Mouse (Mus musculus) adrenal gland (tissue): ENCODE measurements around the gene Cyp4a12b.
"Not testable (repeated sequence)": the region's sequence is repeated elsewhere in the genome, so short reads cannot be mapped to it uniquely, and the experiment has no call there.

ENCODE experiments used
- intact Hi-C: fragments of 180-260 bp; cut with DNase I; formaldehyde crosslinking; loops from one replicate; pipeline ENCODE4 v1.15.1; 2025
- long read RNA-seq, 2 experiments: library from polyadenylated mRNA; unstranded; transcript quantifications; one replicate each; pipeline ENCODE4 v2.0.0; 2020; ENCODE audit warnings: borderline replicate concordance in 1 of 2; ENCODE audit not compliant: insufficient replicate concordance in 1 of 2

The Cyp4a12b gene
- long read RNA-seq, experiment 1, result 0 reads
- long read RNA-seq, experiment 2, result 0 reads

DNA sequence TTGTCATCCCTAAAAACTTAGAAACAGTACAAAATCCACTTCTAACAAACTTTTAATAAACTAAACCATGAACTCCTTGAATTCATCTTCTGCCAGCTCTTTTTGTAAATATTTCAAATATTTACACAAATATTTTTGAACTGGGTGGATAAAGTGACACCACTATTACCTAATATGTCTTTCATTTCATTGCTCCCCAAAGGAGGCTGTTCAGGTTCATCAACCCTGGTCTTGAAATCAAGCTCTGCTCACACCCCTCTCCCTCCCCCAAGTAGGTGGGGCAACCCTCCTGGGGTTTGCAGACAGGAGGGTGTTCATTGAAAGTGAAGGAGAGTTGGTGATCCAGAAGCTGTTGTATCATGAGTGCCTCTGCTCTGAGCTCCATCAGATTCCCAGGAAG is at the start of gene Cyp4a12b:
TSS of gene Cyp4a12b (plus strand) at position 301 of the 400 bp plus-strand sequence.
- intact Hi-C loops, result not testable (repeated sequence)

DNA sequence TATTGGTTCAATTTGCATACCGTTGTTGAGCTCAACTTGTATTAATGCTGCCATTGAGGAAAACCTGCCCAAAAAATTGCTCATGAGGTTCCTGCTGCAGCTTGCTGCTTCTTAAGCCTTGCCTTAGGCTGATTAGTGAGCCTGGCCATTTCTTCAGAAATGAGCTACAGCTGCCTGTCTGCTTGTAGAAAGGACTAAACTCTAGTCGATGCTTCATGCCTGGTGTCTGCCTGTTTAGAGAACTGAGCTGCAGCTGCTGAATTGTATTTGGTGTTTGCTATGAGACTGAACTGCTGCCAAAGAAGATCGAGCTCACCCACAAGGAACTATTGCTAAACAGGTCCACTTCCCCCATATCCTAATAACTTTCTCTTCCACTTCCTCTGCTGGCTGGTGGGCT is 45.8 kb upstream of the Cyp4a12b start:
- intact Hi-C loops, result loop anchor here (10.0 kb wide), 1 partner anchor 339 kb away; no protein-coding TSS in a partner anchor

DNA sequence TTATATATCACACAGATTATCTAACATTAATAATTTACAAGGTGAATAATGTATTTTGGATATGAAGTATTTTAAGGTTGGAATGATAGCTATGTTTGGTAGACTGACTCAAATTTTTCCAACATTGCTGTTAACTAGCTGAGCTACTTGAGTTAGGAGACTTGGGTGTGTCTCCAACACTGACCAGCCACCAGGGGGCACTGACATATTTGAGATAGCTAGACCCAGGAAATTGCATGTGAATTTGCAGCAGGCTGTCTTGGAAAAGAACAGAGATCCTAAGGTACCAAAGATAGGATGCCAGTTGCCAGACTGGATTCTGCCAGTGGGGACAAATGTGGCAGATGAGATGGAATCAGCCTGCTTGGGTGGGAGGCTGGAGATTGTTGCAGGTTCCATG is 43.4 kb upstream of the Cyp4a12b start:
- intact Hi-C loops, result loop anchor here (10.0 kb wide), 1 partner anchor 337 kb away; no protein-coding TSS in a partner anchor

DNA sequence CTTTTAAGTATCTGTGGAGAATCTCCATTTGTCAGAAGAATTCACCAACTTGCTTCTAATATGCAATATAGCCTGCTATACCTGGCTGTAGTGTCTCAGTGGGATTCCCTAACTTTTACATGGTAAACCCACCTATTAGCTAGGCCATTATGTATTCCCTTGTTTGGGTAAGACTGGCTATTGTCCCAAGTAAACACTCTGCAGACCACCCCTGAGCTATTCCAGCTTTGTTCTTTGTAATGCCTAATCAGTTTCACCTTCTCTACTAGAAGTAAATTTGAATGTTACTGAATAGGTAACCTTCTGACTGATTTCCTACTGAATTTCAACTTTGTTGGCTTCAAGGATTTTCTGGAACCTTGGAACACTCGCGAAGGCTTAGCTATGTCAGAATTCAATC is 15.2 kb upstream of the Cyp4a12b start:
- intact Hi-C loops, result not testable (repeated sequence)

DNA sequence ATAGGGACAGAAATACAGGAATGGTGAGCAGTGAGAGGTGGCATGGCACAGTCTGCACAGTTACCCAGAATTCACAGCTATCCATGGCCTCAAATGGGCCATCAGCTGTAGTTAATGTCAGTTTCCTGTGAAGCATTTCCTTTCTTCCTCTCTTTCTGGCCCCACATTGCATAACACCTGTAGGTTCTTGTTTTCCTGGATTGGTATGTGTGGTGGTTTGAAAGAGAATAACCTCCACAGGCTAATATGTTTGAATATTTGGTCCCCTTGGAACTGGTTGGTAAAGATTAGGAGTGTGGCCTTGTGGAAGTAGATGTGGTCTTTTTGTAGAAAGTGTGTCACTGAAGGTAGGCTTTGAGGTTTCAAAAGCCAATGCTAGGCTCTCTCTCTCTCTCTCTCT is 14.5 kb upstream of the Cyp4a12b start:
- intact Hi-C loops, result not testable (repeated sequence)

DNA sequence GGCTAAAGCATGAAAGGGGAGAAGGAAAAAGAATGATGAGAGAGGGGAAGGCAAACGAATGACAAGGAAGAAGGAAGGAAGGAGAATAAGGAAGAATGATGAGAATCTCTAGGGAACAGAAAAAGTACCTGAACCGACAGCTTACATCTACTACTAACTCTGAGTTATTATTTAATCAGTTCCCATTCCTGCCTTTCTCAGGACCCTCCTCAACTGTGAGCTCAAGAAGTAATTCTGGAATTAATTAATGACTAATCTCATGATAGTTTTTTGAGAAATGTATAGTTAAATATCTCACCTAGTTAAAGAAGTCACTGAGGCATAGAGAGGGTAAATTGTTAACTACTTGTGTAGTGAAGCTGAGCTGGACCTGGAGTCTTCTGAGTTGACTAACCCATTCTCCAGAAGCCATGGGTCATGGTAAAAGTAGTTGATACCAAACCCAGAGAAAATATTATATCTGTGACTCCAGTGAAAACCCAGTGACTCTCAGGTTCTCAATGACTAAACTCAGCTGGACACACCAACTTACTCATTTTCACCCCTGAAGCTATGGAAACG is 39.2 kb downstream of the Cyp4a12b start:
- intact Hi-C loops, result no loop called here

DNA sequence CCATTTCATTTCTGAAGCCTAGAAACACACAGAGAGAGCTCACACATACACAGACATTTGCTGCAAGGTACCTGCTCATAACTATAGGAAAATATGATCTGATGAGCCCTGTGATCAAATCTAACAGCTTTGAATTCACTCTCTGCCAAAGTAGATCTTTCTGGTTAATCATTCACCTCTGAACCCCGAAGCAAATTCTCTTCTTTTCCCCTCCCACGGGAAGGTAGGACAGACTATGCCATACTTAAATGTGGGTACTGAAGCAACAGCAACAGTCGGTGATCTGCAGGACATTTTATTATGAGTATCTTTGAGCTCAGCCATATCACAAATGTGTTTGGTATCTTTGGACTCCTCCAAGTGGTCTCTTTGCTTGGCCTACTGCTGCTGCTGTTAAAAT is 40.9 kb downstream of the Cyp4a12b start, which contains the start of gene Cyp4a30b:
TSS of gene Cyp4a30b (plus strand) at position 301 of the 400 bp plus-strand sequence.
- intact Hi-C loops, result no loop called here

DNA sequence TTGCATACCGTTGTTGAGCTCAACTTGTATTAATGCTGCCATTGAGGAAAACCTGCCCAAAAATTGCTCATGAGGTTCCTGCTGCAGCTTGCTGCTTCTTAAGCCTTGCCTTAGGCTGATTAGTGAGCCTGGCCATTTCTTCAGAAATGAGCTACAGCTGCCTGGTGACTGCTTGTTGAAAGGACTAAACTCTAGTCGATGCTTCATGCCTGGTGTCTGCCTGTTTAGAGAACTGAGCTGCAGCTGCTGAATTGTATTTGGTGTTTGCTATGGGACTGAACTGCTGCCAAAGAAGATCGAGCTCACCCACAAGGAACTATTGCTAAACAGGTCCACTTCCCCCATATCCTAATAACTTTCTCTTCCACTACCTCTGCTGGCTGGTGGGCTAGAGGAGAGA is 62.2 kb downstream of the Cyp4a12b start:
- intact Hi-C loops, result not testable (repeated sequence)

DNA sequence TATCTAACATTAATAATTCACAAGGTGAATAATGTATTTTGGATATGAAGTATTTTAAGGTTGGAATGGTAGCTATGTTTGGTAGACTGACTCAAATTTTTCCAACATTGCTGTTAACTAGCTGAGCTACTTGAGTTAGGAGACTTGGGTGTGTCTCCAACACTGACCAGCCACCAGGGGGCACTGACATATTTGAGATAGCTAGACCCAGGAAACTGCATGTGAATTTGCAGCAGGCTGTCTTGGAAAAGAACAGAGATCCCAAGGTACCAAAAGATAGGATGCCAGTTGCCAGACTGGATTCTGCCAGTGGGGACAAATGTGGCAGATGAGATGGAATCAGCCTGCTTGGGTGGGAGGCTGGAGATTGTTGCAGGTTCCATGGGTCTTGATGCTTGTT is 64.6 kb downstream of the Cyp4a12b start:
- intact Hi-C loops, result loop anchor here (1.0 kb wide), 1 partner anchor 235 kb away; no protein-coding TSS in a partner anchor

DNA sequence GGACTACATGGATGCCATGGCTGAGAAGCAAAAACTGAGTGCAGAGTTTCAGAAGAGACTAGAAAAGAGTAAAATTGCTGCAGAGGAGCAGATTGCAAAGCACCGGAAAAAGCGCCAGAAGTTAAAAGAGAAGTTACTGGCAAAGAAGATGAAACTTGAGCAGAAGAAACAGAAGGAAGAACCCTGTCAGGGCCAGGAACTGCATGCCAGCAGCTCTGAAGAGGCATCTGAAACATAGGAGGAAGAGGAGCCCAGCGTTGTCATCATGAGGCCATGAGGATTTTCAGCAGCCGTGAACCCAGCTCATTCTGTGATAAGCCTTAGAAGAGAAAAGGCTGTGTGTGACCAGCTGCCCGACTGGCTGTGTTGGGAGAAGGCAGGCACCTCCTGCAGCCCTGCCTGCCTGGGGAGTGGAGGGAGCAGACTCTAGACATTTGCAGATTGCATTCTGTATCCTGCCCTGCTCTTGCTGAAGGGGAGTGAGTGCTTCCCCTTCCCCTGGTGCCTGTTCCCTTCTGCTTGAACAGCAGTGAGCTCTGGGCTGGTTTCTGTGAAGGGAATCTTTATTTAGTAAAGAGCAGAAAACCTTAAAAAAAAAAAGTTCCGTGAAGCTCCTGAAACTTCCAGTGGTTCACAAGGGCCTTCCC is 69.7 kb downstream of the Cyp4a12b start:
- intact Hi-C loops, result no loop called here
